Mouse (Mus musculus): ENCODE data around the gene Pdzrn3. TPM values are rescaled to one million over a fixed set of nuclear protein-coding genes. Genes with fewer than 3 reads are reported as not detected.

The Pdzrn3 gene
- polyA plus RNA-seq, 1 experiment from 2014 or later, result 0.46 TPM

GRCm38 (mm10) chr6:101195891-101196290, 181.8 kb downstream of the Pdzrn3 start:
- Histone ChIP-seq H3K9ac (no peak overlapping the region), H3K36me3 (replicated peaks) (no peaks in the 10 kb centered on the region), H3K4me2 (no peak overlapping the region), H3K27ac (replicated peaks) (no peak overlapping the region), H3K27me3 (peaks cover 10% of the 10 kb centered on the region; the same call in 1 of the 2 replicates), H3K4me1 (replicated peaks) (no peaks in the 10 kb centered on the region), H3K9me3 (replicated peaks) (no peaks in the 10 kb centered on the region), H3K4me3 (replicated peaks) (no peak overlapping the region)
- 40% methylated on average over 5 of the region's 5 CpGs for WGBS (ENCODE audit: insufficient replicate concordance)
- no peak for ATAC-seq (ENCODE audit: insufficient read depth)

- Histone ChIP-seq H3K9me3 (replicated peaks) (no peaks in the 10 kb centered on the region), H3K27me3 (peaks cover 10% of the 10 kb centered on the region; the same call in 1 of the 2 replicates), H3K27ac (replicated peaks) (no peak overlapping the region), H3K4me3 (replicated peaks) (no peak overlapping the region), H3K4me1 (replicated peaks) (no peaks in the 10 kb centered on the region), H3K9ac (no peak overlapping the region), H3K4me2 (no peak overlapping the region), H3K36me3 (replicated peaks) (no peaks in the 10 kb centered on the region)
- 51% methylated on average over 8 of the region's 8 CpGs for WGBS (ENCODE audit: insufficient replicate concordance)
- ATAC-seq (ENCODE audit: insufficient read depth), result no peak
These were observed 183.2 kb downstream of the Pdzrn3 start for GRCm38 (mm10) chr6:101194386-101194925.

GRCm38 (mm10) chr6:101191576-101191975, 186.1 kb downstream of the Pdzrn3 start:
- Histone ChIP-seq H3K9me3 (replicated peaks) (no peaks in the 10 kb centered on the region), H3K4me3 (replicated peaks) (no peak overlapping the region), H3K27ac (replicated peaks) (no peak overlapping the region), H3K4me1 (replicated peaks) (no peaks in the 10 kb centered on the region), H3K36me3 (replicated peaks) (no peaks in the 10 kb centered on the region), H3K27me3 (no peaks in the 10 kb centered on the region), H3K4me2 (no peak overlapping the region), H3K9ac (no peak overlapping the region)
- no peak for ATAC-seq (ENCODE audit: insufficient read depth)
- 78% methylated on average over 5 of the region's 5 CpGs for WGBS (ENCODE audit: insufficient replicate concordance)

GRCm38 (mm10) chr6:101187322-101187721, 190.4 kb downstream of the Pdzrn3 start:
- Histone ChIP-seq H3K4me2 (no peak overlapping the region), H3K4me3 (replicated peaks) (no peak overlapping the region), H3K9me3 (replicated peaks) (no peaks in the 10 kb centered on the region), H3K4me1 (replicated peaks) (no peaks in the 10 kb centered on the region), H3K36me3 (replicated peaks) (no peaks in the 10 kb centered on the region), H3K9ac (no peak overlapping the region), H3K27me3 (no peaks in the 10 kb centered on the region), H3K27ac (replicated peaks) (no peak overlapping the region)
- no peak for ATAC-seq (ENCODE audit: insufficient read depth)
- 60% methylated on average over 6 of the region's 6 CpGs for WGBS (ENCODE audit: insufficient replicate concordance)

- H3K9ac ChIP-seq, result no peak overlapping the region
- H3K4me1 ChIP-seq (replicated peaks), result no peaks in the 10 kb centered on the region
- 18% methylated on average over 3 of the region's 3 CpGs for WGBS (ENCODE audit: insufficient replicate concordance)
- no peaks in the 10 kb centered on the region for H3K36me3 ChIP-seq (replicated peaks)
- H3K9me3 ChIP-seq (replicated peaks), result no peaks in the 10 kb centered on the region
- no peak for ATAC-seq (ENCODE audit: insufficient read depth)
- no peak overlapping the region for H3K27ac ChIP-seq (replicated peaks)
- H3K4me3 ChIP-seq (replicated peaks), result no peak overlapping the region
- no peak overlapping the region for H3K4me2 ChIP-seq
- H3K27me3 ChIP-seq, result no peaks in the 10 kb centered on the region
These were observed 190.8 kb downstream of the Pdzrn3 start for GRCm38 (mm10) chr6:101186887-101187286.

GRCm38 (mm10) chr6:101184103-101184785, 193.5 kb downstream of the Pdzrn3 start:
- H3K36me3 ChIP-seq (replicated peaks), result no peaks in the 10 kb centered on the region
- H3K27ac ChIP-seq (replicated peaks), result no peak overlapping the region
- no peaks in the 10 kb centered on the region for H3K9me3 ChIP-seq (replicated peaks)
- no peaks in the 10 kb centered on the region for H3K4me1 ChIP-seq (replicated peaks)
- WGBS (ENCODE audit: insufficient replicate concordance), result 62% methylated on average over 10 of the region's 10 CpGs
- no peak overlapping the region for H3K4me2 ChIP-seq
- no peak for ATAC-seq (ENCODE audit: insufficient read depth)
- no peaks in the 10 kb centered on the region for H3K27me3 ChIP-seq
- H3K9ac ChIP-seq, result no peak overlapping the region
- H3K4me3 ChIP-seq (replicated peaks), result no peak overlapping the region

- WGBS (ENCODE audit: insufficient replicate concordance), result 59% methylated on average over 7 of the region's 7 CpGs
- no peaks in the 10 kb centered on the region for H3K9me3 ChIP-seq (replicated peaks)
- H3K9ac ChIP-seq, result no peak overlapping the region
These were observed 207.0 kb downstream of the Pdzrn3 start for GRCm38 (mm10) chr6:101170699-101171098.

GRCm38 (mm10) chr6:101153511-101153921, 224.2 kb downstream of the Pdzrn3 start:
- no peak for ATAC-seq (ENCODE audit: insufficient read depth)
- H3K27me3 ChIP-seq, result no peaks in the 10 kb centered on the region
- H3K4me1 ChIP-seq (replicated peaks), result no peaks in the 10 kb centered on the region
- H3K4me2 ChIP-seq, result no peak overlapping the region
- H3K9ac ChIP-seq, result no peak overlapping the region
- no peak overlapping the region for H3K27ac ChIP-seq (replicated peaks)
- H3K36me3 ChIP-seq (replicated peaks), result no peaks in the 10 kb centered on the region
- no peak overlapping the region for H3K4me3 ChIP-seq (replicated peaks)
- 0 out of 2 replicates have a peak, but pooled peaks cover 2% of the 10 kb centered on the region for H3K9me3 ChIP-seq (replicated peaks)
- 68% methylated on average over 1 of the region's 1 CpGs for WGBS (ENCODE audit: insufficient replicate concordance)

More at GRCm38 (mm10) chr6:101170699-101171098, 207.0 kb downstream of the Pdzrn3 start:
- ATAC-seq (ENCODE audit: insufficient read depth), result no peak
- Histone ChIP-seq H3K27ac (replicated peaks) (no peak overlapping the region), H3K4me1 (replicated peaks) (no peaks in the 10 kb centered on the region), H3K27me3 (no peaks in the 10 kb centered on the region), H3K36me3 (replicated peaks) (no peaks in the 10 kb centered on the region), H3K4me2 (no peak overlapping the region), H3K4me3 (replicated peaks) (no peak overlapping the region)

GRCm38 (mm10) chr6:101135368-101135767, 242.3 kb downstream of the Pdzrn3 start:
- Histone ChIP-seq H3K27ac (replicated peaks) (no peak overlapping the region), H3K9ac (no peak overlapping the region), H3K4me3 (replicated peaks) (no peak overlapping the region), H3K4me1 (replicated peaks) (no peaks in the 10 kb centered on the region), H3K36me3 (replicated peaks) (no peaks in the 10 kb centered on the region), H3K4me2 (no peak overlapping the region), H3K27me3 (no peaks in the 10 kb centered on the region), H3K9me3 (replicated peaks) (no peaks in the 10 kb centered on the region)
- ATAC-seq (ENCODE audit: insufficient read depth), result no peak
- WGBS (ENCODE audit: insufficient replicate concordance), result 58% methylated on average over 3 of the region's 3 CpGs

- 48% methylated on average over 5 of the region's 5 CpGs for WGBS (ENCODE audit: insufficient replicate concordance)
- Histone ChIP-seq H3K27me3 (no peaks in the 10 kb centered on the region), H3K4me2 (no peak overlapping the region)
These were observed 252.3 kb downstream of the Pdzrn3 start for GRCm38 (mm10) chr6:101125396-101125795.

GRCm38 (mm10) chr6:101108951-101109350, 268.7 kb downstream of the Pdzrn3 start:
- H3K27me3 ChIP-seq, result no peaks in the 10 kb centered on the region
- no peaks in the 10 kb centered on the region for H3K9me3 ChIP-seq (replicated peaks)
- H3K4me1 ChIP-seq (replicated peaks), result no peaks in the 10 kb centered on the region
- H3K36me3 ChIP-seq (replicated peaks), result no peaks in the 10 kb centered on the region
- H3K9ac ChIP-seq, result no peak overlapping the region
- no peak overlapping the region for H3K27ac ChIP-seq (replicated peaks)
- H3K4me3 ChIP-seq (replicated peaks), result no peak overlapping the region
- 43% methylated on average over 1 of the region's 1 CpGs for WGBS (ENCODE audit: insufficient replicate concordance)
- no peak overlapping the region for H3K4me2 ChIP-seq
- ATAC-seq (ENCODE audit: insufficient read depth), result no peak

More at GRCm38 (mm10) chr6:101125396-101125795, 252.3 kb downstream of the Pdzrn3 start:
- Histone ChIP-seq H3K9me3 (replicated peaks) (no peaks in the 10 kb centered on the region), H3K27ac (replicated peaks) (no peak overlapping the region), H3K9ac (no peak overlapping the region), H3K36me3 (replicated peaks) (no peaks in the 10 kb centered on the region), H3K4me3 (replicated peaks) (no peak overlapping the region), H3K4me1 (replicated peaks) (no peaks in the 10 kb centered on the region)
- no peak for ATAC-seq (ENCODE audit: insufficient read depth)

Measured in liver, embryonic 15.5 days (tissue).